8 mouse cellular contexts compared by ENCODE assay signal in the genomic region with DNA sequence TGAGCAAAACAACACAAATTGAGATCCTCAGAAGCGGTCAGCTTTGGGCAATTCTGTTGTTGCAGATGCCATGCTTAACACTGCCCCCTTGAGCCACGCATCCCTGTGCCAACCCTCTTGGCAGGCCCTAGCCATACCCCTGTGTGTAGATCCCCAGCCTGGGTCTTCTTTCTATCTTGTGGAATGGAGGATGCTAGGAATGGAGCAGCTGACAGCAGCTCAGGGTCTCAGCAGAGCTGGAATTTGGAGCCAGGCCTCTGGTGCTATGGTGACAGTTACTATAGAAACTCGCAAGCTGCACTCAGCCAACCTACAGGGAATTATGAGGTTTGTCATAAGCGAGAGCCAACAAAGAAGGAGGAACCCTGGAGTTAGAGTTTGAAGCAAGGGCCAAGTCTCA. TPM values are rescaled to one million over a fixed set of nuclear protein-coding genes. Genes with fewer than 3 reads are reported as not detected.
A peak's percentile ranks its signal among the peaks of the same experiment; 100 is the strongest.
DNase-seq lines count a peak whose midpoint lies in the region.

No protein-coding gene starts in this region.

- H3K4me1 ChIP-seq in hindbrain, embryonic 10.5 days (replicated peaks), result peaks cover 15% of the 10 kb centered on the region

- no peaks in the 10 kb centered on the region for H3K36me3 ChIP-seq in hindbrain, embryonic 10.5 days

- no peaks in the 10 kb centered on the region for H3K27me3 ChIP-seq in hindbrain, embryonic 10.5 days (ENCODE audit: insufficient read depth, poor library complexity, severe bottlenecking)

- H3K4me3 ChIP-seq in hindbrain, embryonic 10.5 days, result no peak overlapping the region

- 0 out of 2 replicates have a peak, but pooled peaks cover 3% of the 10 kb centered on the region for H3K9me3 ChIP-seq in hindbrain, embryonic 10.5 days

- H3K27ac ChIP-seq in hindbrain, embryonic 10.5 days, result peak overlapping the region; percentile 29; the same call in 1 of the 2 replicates

- 78% methylated on average over 4 of the region's 4 CpGs for WGBS in hindbrain, embryonic 10.5 days

- DNase-seq in cerebellum, postnatal 14 days, result peak; percentile 82 to 83
- DNase-seq in cerebellum, adult 9-10 months, result no peak
- peak; percentile 33 for DNase-seq in hindbrain, embryonic 10.5 days (ENCODE audit: low spot score)
- DNase-seq in left cerebral cortex, adult 8-10 months (ENCODE audit: low spot score in 2 of 2), result peak; percentile 45 to 86
- peak; percentile 80 to 85 for DNase-seq in right cerebral cortex, adult 2 months (ENCODE audit: low spot score in 2 of 2)
- DNase-seq in thymus, postnatal 0 days (ENCODE audit: low spot score), result no peak
- DNase-seq in adrenal gland, adult 8-10 months, result no peak
- DNase-seq in urinary bladder, postnatal 25 days (ENCODE audit: low spot score), result no peak

RNA-seq across cellular contexts. Expression of a gene that starts 23.1 kb away (rescaled TPM):
- 123 and 136 TPM in 2 replicates for polyA plus RNA-seq in hindbrain, embryonic 10.5 days (2016; fragmentation: Nextera tagmentation; extraction: Ambion mirVana)
- 100 to 1,000 TPM in 3 of 4 experiments, 10 to 100 TPM in 1; 96.6 to 104 (median 102) TPM for total RNA-seq in left cerebral cortex, adult 8-10 months (2022)
- 36.8 and 39.5 TPM in 2 replicates for polyA plus RNA-seq in thymus, postnatal 0 days (2015; fragmentation: Nextera tagmentation; extraction: Ambion mirVana)
- 10 to 100 TPM; 61.7 to 72.4 (median 68.6) TPM for total RNA-seq in adrenal gland, adult 8-10 months (2022)

Comparison
In these comparisons a context has a peak if more than half of its experiments do, and no peak if none do; other contexts are left out.
1. DNase-seq: peak in cerebellum, postnatal 14 days (2 of 2), hindbrain, embryonic 10.5 days (single experiment), left cerebral cortex, adult 8-10 months (2 of 2) and right cerebral cortex, adult 2 months (2 of 2); none in cerebellum, adult 9-10 months (single experiment), thymus, postnatal 0 days (single experiment), adrenal gland, adult 8-10 months (single experiment) and urinary bladder, postnatal 25 days (single experiment).